Mouse (Mus musculus) CD8-positive naive resting alpha-beta T cell, adult 57 days (primary cell): ENCODE measurements around the gene Prr29. TPM values are rescaled to one million over a fixed set of nuclear protein-coding genes. Genes with fewer than 3 reads are reported as not detected.

Experiments
- total RNA-seq: library from RNA; stranded (reverse); gene quantifications from one replicate; pipeline ENCODE4 v1.2.4, GENCODE M21; 2023

Prr29 gene
- total RNA-seq = not detected

GRCm38 (mm10) chr11:106365366-106365765, at the start of gene Prr29:
Prr29 (plus strand) TSS chr11:106365472.

GRCm38 (mm10) chr11:106353188-106353587, 12.1 kb upstream of the Prr29 start, which contains the start of gene Scn4a:
Scn4a (minus strand) TSS chr11:106353288.

DNA sequence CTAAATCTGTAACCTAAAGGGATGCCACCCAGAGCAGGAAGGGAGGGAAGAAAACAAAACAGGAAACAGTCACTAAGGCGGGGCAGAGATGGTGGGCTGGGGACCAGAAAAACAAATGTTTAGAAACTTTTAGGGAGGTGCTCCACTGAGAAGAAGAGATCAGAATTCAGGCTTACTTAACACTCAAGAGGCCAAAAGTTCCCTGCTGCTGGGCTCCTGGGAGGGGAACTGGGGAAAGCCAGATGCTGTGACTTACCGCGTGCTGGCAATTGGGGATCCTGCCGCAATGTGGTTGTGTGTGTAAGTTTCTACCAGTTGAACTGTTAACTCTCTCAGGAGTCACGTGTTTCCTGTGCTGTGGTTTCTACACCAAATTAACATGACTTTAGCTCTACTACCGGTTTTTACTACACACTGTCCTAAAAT, 22.5 kb downstream of the Prr29 start, which contains the start of gene Icam2:
Gene Icam2 (minus strand): TSS at position 285 of the 426 bp plus-strand sequence.

Other genes starting within 250 kb of the Prr29 start
- 9.2 TPM for gene Gm10840, start 204.6 kb upstream of the Prr29 start, total RNA-seq
- 807 TPM for gene Limd2, start 204.6 kb upstream of the Prr29 start, total RNA-seq
- gene Strada, start 163.3 kb upstream of the Prr29 start, total RNA-seq = 32.0 TPM
- gene Ccdc47, start 149.1 kb upstream of the Prr29 start, total RNA-seq = 39.7 TPM
- gene Ddx42, start 148.5 kb upstream of the Prr29 start, total RNA-seq = 84.4 TPM
- gene Ftsj3, start 109.4 kb upstream of the Prr29 start, total RNA-seq = 91.9 TPM
- 46.1 TPM for gene Psmc5, start 109.3 kb upstream of the Prr29 start, total RNA-seq
- gene Smarcd2, start 92.5 kb upstream of the Prr29 start, total RNA-seq = 97.8 TPM
- gene Tcam1, start 88.8 kb upstream of the Prr29 start, total RNA-seq = not detected
- not detected for gene Gh, start 63.6 kb upstream of the Prr29 start, total RNA-seq
- 87.3 TPM for gene Cd79b, start 50.7 kb upstream of the Prr29 start, total RNA-seq
- gene Scn4a, start 12.2 kb upstream of the Prr29 start, total RNA-seq = 1.1 TPM
- gene Icam2, start 22.6 kb downstream of the Prr29 start, total RNA-seq = 74.2 TPM
- 10.0 TPM for gene Ern1, start 122.4 kb downstream of the Prr29 start, total RNA-seq
- 44.7 TPM for gene Tex2, start 248.0 kb downstream of the Prr29 start, total RNA-seq